Mouse (Mus musculus): ENCODE measurements around the gene Urm1. TPM values are rescaled to one million over a fixed set of nuclear protein-coding genes. Genes with fewer than 3 reads are reported as not detected.

Urm1 gene
- polyA plus RNA-seq, 1 experiment from 2014 or later, result 22.9 TPM

DNA sequence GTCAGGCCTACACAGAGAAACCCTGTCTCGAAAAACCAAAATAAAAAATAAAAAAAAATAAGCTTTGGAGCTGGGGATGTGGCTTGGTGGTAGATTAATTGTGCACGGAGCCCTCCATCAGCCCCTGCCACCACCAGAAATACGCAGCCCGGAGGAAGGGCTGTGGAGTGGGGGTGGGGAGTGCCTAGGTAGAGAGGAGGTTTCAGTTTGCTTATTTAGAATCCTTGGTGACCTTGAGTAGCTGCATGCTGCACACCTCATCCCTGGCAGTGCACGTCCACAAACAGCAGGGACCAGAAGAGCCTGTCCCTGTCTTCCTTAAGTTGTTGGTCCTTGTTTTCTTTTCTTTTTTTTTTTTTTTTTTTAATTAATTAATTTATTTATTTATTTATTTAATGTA is 13.9 kb downstream of the Urm1 start:
- Histone ChIP-seq H3K36me3 (peaks cover 50% of the 10 kb centered on the region), H3K9ac (no peak overlapping the region), H3K4me2 (replicated peaks) (no peak overlapping the region), H3K27ac (replicated peaks) (no peak overlapping the region), H3K4me1 (no peaks in the 10 kb centered on the region), H3K9me3 (replicated peaks) (no peaks in the 10 kb centered on the region), H3K4me3 (replicated peaks) (no peak overlapping the region), H3K27me3 (no peaks in the 10 kb centered on the region)
- WGBS, result 93% methylated on average over 5 of the region's 5 CpGs
- no peak for ATAC-seq (ENCODE audit: insufficient number of reproducible peaks, low FRiP score, low TSS enrichment, low read depth)

DNA sequence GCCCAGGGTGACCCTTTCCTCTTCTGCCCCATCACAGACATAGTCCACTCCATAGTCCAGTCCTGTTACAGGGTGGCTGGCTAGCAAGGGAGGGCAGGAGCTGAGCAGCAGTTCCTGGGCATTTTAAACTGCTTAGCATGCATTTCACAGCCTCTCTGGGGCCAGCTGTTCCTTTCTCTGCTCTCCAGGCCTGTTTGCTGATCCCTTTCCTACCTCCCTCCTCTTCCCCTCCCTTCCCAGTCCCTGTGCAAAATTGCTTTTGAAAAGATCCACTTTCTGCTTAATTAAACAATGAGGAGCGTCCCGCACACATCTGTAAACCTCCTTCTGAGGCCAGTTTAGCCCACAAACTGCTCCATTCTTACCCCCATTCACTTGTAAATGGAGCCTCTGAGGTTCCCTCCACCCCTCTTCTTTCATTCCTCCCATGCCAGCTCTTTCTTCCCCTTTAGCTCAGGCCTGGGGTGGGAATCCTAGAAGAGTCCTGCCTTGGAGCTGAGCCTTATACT is 15.6 kb downstream of the Urm1 start:
- Histone ChIP-seq H3K9ac (no peak overlapping the region), H3K4me2 (replicated peaks) (no peak overlapping the region), H3K4me3 (replicated peaks) (no peak overlapping the region), H3K9me3 (replicated peaks) (no peaks in the 10 kb centered on the region), H3K4me1 (no peaks in the 10 kb centered on the region), H3K36me3 (peaks cover 62% of the 10 kb centered on the region), H3K27me3 (no peaks in the 10 kb centered on the region), H3K27ac (replicated peaks) (no peak overlapping the region)
- WGBS, result 40% methylated on average over 2 of the region's 2 CpGs
- no peak for ATAC-seq (ENCODE audit: insufficient number of reproducible peaks, low FRiP score, low TSS enrichment, low read depth)

DNA sequence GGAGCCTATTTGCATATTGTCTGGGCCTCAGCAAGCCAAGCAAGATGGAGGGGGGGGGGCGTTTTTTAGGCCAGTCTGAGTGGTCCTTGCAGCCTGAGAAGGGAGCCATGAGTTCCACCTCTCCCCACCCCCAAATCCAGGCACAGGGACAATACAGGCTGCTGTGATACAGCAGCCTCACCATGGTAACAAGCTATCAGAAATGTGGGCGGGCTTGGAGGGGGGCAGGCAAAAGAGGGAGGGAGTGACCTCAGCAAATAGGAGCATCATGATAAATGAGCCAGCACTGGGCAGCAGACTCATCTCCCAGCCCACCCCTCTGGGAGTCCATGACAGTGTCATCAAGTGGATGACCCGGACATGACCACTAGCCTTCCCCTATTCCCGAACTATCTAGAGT is 19.6 kb downstream of the Urm1 start:
- no peak for ATAC-seq (ENCODE audit: insufficient number of reproducible peaks, low FRiP score, low TSS enrichment, low read depth)
- Histone ChIP-seq H3K4me2 (replicated peaks) (no peak overlapping the region), H3K4me1 (no peaks in the 10 kb centered on the region), H3K27me3 (peaks cover 18% of the 10 kb centered on the region), H3K36me3 (peaks cover 84% of the 10 kb centered on the region), H3K27ac (replicated peaks) (no peak overlapping the region), H3K9me3 (replicated peaks) (no peaks in the 10 kb centered on the region), H3K9ac (no peak overlapping the region), H3K4me3 (replicated peaks) (no peak overlapping the region)
- WGBS, result 64% methylated on average over 4 of the region's 4 CpGs

DNA sequence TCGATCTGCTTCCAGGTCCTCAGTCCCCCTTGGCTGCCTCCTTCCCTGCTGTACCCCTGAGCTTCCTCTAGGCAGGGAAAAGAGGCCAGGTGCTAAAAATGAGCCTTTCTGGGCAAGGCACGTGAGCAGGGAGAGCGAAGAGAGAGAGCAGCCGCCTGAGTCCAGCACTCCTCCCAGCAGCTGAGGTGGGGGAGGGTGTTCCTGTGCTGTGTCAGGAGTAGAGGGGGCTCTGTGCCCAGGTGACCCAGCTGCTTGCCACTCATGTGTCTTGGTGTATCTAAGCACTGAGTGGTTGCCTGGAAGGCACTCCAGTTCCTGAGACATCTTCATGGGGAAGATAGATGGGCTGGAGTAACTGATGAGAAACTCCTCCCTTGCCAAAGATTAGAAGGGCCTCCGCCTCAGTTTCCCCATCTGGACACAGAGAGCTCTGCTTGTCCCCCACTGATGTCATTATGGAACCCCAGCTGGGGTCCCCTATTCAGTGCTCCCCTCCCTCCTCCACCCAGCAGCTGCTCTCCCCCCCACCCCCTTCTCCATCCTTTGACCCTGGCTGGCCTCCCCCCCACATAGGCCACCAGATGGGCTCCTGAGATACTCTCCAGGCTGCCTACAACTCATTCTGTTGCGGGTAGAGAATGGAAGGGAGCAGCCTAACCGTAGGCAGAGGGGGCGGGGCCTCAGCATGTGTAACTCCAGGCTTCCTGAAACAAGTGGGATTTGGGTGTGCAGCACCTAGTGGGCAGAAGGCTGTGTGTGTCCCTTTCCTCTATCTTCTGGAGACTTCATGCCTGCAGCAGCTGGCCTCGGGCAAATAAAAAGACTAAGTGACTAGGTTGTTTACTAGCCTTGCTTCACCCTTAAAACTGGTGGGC is 23.6 kb downstream of the Urm1 start:
- no peak overlapping the region for H3K4me2 ChIP-seq (replicated peaks)
- H3K4me3 ChIP-seq (replicated peaks), result no peak overlapping the region
- H3K27ac ChIP-seq (replicated peaks), result no peak overlapping the region
- H3K36me3 ChIP-seq, result peaks cover 56% of the 10 kb centered on the region
- peaks cover 12% of the 10 kb centered on the region for H3K4me1 ChIP-seq
- ATAC-seq (ENCODE audit: insufficient number of reproducible peaks, low FRiP score, low TSS enrichment, low read depth), result no peak
- 67% methylated on average over 9 of the region's 9 CpGs for whole genome bisulfite sequencing
- no peaks in the 10 kb centered on the region for H3K9me3 ChIP-seq (replicated peaks)
- peaks cover 56% of the 10 kb centered on the region for H3K27me3 ChIP-seq
- no peak overlapping the region for H3K9ac ChIP-seq

DNA sequence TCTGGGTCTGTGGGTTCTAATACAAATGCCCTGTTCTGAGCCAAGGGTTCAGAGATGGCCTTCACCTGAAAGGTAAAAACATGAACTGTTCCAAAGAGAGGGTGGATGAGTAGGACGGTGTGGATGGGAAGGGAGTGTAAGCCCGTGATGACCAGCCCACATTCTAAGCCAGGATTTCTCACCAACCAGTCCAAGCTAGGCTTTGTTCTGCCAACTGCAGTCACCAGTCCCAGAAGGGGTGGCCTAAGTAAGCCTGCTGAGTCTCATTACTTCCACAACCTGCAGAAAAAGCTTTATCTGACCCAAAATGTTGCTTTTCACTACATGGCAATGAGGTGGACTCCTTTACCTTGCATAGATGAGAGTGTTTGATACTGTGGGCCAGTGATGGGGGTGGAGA is 24.2 kb downstream of the Urm1 start:
- H3K27me3 ChIP-seq, result peaks cover 56% of the 10 kb centered on the region
- ATAC-seq (ENCODE audit: insufficient number of reproducible peaks, low FRiP score, low TSS enrichment, low read depth), result no peak

DNA sequence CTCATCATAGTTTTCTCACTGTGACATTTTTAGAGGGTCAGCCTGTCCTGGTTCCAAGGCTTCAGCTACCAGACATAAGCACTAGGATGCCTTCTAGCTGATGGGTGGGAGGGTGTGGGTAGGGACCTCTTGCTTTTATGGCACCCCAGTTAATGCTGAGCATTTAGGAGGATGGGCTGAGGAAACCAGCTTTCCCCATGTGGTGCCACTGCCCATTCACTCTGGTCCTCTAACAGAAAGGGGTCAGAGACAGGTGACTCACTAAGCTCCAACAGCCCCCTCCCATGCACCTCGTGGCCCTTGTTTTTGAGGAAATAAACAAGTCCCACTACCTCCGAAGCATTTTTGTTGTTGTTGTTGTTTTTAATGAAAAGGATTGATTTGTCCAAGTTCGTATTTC is 24.8 kb downstream of the Urm1 start:
- no peak overlapping the region for H3K4me3 ChIP-seq (replicated peaks)
- H3K27me3 ChIP-seq, result peaks cover 56% of the 10 kb centered on the region
- H3K36me3 ChIP-seq, result peaks cover 44% of the 10 kb centered on the region
- no peak overlapping the region for H3K27ac ChIP-seq (replicated peaks)
- H3K4me1 ChIP-seq, result peaks cover 12% of the 10 kb centered on the region
- no peak for ATAC-seq (ENCODE audit: insufficient number of reproducible peaks, low FRiP score, low TSS enrichment, low read depth)
- no peak overlapping the region for H3K4me2 ChIP-seq (replicated peaks)
- no peaks in the 10 kb centered on the region for H3K9me3 ChIP-seq (replicated peaks)
- WGBS, result 34% methylated on average over 3 of the region's 3 CpGs
- no peak overlapping the region for H3K9ac ChIP-seq

More for the DNA sequence above, 24.2 kb downstream of the Urm1 start:
- 76% methylated on average over 2 of the region's 2 CpGs for WGBS
- Histone ChIP-seq H3K4me3 (replicated peaks) (no peak overlapping the region), H3K36me3 (peaks cover 50% of the 10 kb centered on the region), H3K27ac (replicated peaks) (no peak overlapping the region), H3K4me2 (replicated peaks) (no peak overlapping the region), H3K9ac (no peak overlapping the region), H3K9me3 (replicated peaks) (no peaks in the 10 kb centered on the region), H3K4me1 (peaks cover 12% of the 10 kb centered on the region)

DNA sequence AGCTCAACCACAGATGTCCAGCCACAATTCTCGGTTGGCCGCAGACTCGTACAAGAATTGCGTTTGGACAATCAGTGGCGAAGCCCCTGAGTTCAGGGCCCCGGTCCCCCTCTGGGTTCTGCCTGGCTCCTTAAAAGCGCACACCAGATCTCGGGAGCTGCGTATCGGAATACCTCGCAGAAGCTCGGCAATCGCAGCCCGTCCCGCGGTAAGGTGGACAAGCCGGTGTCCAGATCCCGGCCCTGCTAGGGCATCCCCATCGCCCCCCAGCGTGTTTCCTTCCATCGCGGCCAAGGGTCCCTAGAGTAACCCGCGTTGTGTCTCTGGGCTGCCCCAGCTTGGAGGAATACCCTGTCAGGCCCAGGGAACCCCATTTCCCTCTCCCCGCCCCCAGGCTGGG is 25.8 kb downstream of the Urm1 start:
- peaks cover 56% of the 10 kb centered on the region for H3K27me3 ChIP-seq
- no peak overlapping the region for H3K27ac ChIP-seq (replicated peaks)
- H3K4me1 ChIP-seq, result peaks cover 12% of the 10 kb centered on the region
- peak overlapping the region; percentile 37 for H3K4me2 ChIP-seq (replicated peaks)
- peak overlapping the region; percentile 26 for H3K4me3 ChIP-seq (replicated peaks)
- 17% methylated on average over 25 of the region's 25 CpGs for WGBS
- H3K9me3 ChIP-seq (replicated peaks), result no peaks in the 10 kb centered on the region
- ATAC-seq (ENCODE audit: insufficient number of reproducible peaks, low FRiP score, low TSS enrichment, low read depth), result no peak
- peaks cover 39% of the 10 kb centered on the region for H3K36me3 ChIP-seq
- no peak overlapping the region for H3K9ac ChIP-seq

DNA sequence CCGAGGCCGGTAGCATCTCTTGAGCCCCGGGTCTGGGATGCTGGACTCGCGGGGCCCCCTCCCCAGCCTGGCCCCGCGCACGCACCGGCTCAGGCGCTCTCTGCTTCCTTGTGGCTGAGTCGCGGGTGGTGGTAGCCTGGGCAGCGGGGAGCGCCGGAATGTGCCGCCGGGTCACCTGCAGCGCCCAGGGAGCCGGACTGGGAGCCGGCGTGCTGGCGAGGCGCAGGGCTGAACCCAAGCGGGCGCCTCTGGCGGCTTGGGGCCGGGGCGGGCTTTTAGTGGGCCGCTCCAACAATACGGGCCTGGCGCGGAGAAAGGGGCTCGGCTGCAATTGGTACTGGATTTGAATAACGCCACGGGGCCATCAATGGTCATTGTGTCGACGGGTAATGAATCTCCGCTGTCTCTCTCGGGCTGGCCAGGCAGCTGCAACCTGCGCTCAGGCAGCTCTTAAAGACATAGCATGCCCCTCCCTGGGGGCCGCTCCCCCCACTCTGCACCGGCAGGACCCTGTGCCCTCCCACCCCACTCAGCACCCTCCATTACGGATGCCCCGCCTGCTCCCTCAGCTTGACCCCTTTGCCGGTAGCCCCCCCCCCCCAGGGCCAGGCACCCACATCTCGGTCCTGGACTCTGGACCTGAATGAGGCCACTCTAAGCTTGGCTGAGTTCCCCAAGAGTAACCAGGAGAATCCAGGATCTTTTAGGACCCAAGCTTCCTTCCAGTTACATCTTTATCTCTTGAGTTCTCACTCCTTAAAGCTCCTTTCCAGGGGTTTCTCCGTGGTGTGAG is 26.4 kb downstream of the Urm1 start:
- Histone ChIP-seq H3K36me3 (peaks cover 32% of the 10 kb centered on the region), H3K9ac (no peak overlapping the region), H3K4me3 (replicated peaks) (peak overlapping the region; percentile 26), H3K27me3 (peaks cover 56% of the 10 kb centered on the region), H3K9me3 (replicated peaks) (no peaks in the 10 kb centered on the region), H3K27ac (replicated peaks) (no peak overlapping the region), H3K4me1 (peaks cover 12% of the 10 kb centered on the region), H3K4me2 (replicated peaks) (peak overlapping the region; percentile 37)
- no peak for ATAC-seq (ENCODE audit: insufficient number of reproducible peaks, low FRiP score, low TSS enrichment, low read depth)
- WGBS, result 8% methylated on average over 46 of the region's 47 CpGs

DNA sequence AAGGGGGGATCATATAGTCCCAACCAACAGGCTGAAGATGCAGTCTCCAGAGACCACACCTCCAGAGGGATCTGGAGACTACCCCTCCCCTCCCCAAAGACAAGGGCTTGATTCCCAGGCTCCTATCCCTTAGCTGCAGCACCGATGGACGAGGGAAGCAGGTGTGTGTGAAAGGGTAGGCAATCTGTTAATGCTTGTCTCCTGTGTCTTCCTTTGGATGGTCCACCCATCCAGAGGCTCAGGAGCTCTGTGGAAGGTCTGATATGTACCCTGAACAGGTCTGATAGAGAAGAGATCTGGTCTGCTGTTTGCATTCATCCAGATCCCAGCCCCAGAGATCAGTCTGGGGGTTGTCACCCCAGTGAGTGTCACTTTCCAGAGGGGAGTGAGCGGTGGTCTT is 27.0 kb downstream of the Urm1 start:
- Histone ChIP-seq H3K9ac (no peak overlapping the region), H3K36me3 (peaks cover 27% of the 10 kb centered on the region), H3K27me3 (peaks cover 56% of the 10 kb centered on the region), H3K27ac (replicated peaks) (no peak overlapping the region), H3K4me3 (replicated peaks) (no peak overlapping the region), H3K4me1 (peaks cover 12% of the 10 kb centered on the region), H3K9me3 (replicated peaks) (no peaks in the 10 kb centered on the region), H3K4me2 (replicated peaks) (no peak overlapping the region)
- ATAC-seq (ENCODE audit: insufficient number of reproducible peaks, low FRiP score, low TSS enrichment, low read depth), result no peak
- WGBS, result 50% methylated on average over 3 of the region's 3 CpGs

DNA sequence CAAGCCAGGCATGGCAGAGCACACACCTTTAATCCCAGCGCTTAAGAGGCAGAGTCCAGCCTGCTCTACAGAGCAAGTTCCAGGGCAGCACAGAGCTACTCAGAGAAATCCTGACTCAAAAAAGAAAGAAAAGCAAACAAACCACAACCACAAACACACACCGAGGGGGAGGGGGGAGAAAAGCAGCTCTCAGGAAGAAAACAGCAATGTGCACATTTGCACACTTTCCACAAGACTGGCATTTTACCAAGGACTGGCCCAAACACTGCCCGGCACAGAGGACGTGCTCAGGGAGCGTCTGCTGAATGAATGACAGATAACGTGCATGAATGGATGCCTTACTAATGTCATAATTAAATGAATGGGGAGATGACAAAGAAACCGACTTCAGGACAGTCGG is 29.2 kb downstream of the Urm1 start:
- Histone ChIP-seq H3K9me3 (replicated peaks) (no peaks in the 10 kb centered on the region), H3K4me3 (replicated peaks) (no peak overlapping the region), H3K36me3 (peaks cover 6% of the 10 kb centered on the region; the same call in 1 of the 2 replicates), H3K4me2 (replicated peaks) (no peak overlapping the region), H3K4me1 (peaks cover 12% of the 10 kb centered on the region), H3K27me3 (peaks cover 42% of the 10 kb centered on the region), H3K27ac (replicated peaks) (no peak overlapping the region), H3K9ac (no peak overlapping the region)
- 61% methylated on average over 8 of the region's 8 CpGs for WGBS
- no peak for ATAC-seq (ENCODE audit: insufficient number of reproducible peaks, low FRiP score, low TSS enrichment, low read depth)

DNA sequence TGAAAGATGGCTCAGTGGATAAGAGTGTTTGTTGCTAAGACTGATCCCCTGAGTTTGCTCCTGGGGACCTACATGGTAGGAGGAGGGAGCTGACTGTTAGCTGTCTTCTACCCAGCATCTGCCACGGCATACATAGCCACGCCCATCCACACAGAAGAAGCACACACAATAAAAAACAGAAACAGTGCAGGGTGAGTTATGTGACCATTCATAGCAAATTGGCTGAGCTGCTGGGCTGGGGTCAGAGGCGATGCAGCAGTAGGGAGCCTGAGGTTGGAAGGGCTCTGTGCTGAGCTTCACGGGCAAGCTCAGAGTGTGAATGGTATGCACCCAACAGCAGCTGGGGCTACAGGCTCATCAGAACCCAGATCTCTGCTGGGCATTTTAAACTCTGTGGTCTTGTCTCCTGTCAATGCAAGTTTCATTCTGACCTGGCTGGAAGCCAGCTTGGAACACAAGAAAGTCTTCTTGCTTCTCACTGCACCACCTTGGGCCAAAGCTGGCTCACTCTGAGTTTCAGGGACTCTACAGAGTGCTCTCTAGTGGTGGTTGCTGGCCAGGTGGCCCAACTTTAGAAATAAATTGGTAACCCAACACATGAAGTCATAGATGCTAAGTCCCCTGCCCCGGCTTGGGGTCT is 30.1 kb downstream of the Urm1 start:
- Histone ChIP-seq H3K27me3 (peaks cover 32% of the 10 kb centered on the region), H3K36me3 (0 out of 2 replicates have a peak, but pooled peaks cover 3% of the 10 kb centered on the region), H3K9me3 (replicated peaks) (no peaks in the 10 kb centered on the region), H3K4me1 (peaks cover 12% of the 10 kb centered on the region), H3K4me3 (replicated peaks) (no peak overlapping the region), H3K4me2 (replicated peaks) (no peak overlapping the region), H3K27ac (replicated peaks) (no peak overlapping the region), H3K9ac (no peak overlapping the region)
- WGBS, result 58% methylated on average over 5 of the region's 5 CpGs
- ATAC-seq (ENCODE audit: insufficient number of reproducible peaks, low FRiP score, low TSS enrichment, low read depth), result no peak

All from embryonic facial prominence, embryonic 15.5 days (tissue).